8 mouse cellular contexts compared by ENCODE assay signal in the genomic region with DNA sequence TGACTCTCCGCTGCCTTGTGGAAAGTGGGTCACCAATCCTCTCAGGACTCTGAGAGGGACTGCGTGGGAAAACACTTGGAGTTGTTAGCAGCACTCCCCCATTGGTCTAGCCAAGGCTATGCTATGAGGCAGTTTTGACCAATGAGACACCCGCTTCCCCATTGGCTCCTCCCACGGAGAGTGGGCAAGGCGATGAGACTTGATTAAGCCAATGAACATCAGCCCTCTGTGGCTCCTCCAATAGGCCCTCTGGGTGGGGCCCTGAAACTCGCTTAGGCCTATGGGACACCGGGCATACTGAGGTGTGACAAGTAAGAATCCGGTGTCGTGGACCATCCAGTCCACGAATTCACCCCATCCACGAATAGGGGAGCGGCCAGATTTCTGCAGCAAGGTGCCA. TPM values are rescaled to one million over a fixed set of nuclear protein-coding genes. Genes with fewer than 3 reads are reported as not detected.
DNase-seq lines count a peak whose midpoint lies in the region; ATAC-seq and TF ChIP-seq lines count a peak whose summit lies in the region.

No protein-coding gene starts in this region.

- no peak; the same call in 1 of the 2 replicates for ATAC-seq in hindbrain, embryonic 13.5 days (ENCODE audit: low FRiP score)
- ATAC-seq in midbrain, embryonic 11.5 days (ENCODE audit: low FRiP score), result peak; percentile 62

- H3K36me3 ChIP-seq in hindbrain, embryonic 13.5 days, result no peaks in the 10 kb centered on the region
- no peaks in the 10 kb centered on the region for H3K36me3 ChIP-seq in midbrain, embryonic 11.5 days (ENCODE audit: control insufficient read depth, insufficient read depth, low read length)

- DNase-seq in left cerebral cortex, adult 18-20 months (ENCODE audit: low spot score in 2 of 2), result peak; percentile 52 to 57
- no peak for DNase-seq in left cerebral cortex, postnatal 10 days (ENCODE audit: extremely low spot score in 1 of 2, low spot score in 2 of 2)
- peak; percentile 82 for DNase-seq in embryo, embryonic 10 days (ENCODE audit: low spot score)
- DNase-seq in left cerebral cortex, adult 2 months (ENCODE audit: extremely low spot score in 1 of 2, low spot score in 2 of 2), result peak; percentile 42 to 54
- DNase-seq in midbrain, embryonic 11.5 days (ENCODE audit: low spot score, missing footprints), result no peak
- peak; percentile 83 for DNase-seq in telencephalon, adult 2 months (ENCODE audit: low read depth, low spot score)
- DNase-seq in thymus, postnatal 14 days, result no peak

- peaks cover 37% of the 10 kb centered on the region for H3K4me1 ChIP-seq in hindbrain, embryonic 13.5 days (replicated peaks)
- H3K4me1 ChIP-seq in midbrain, embryonic 11.5 days (ENCODE audit: control insufficient read depth, insufficient read depth, low read length), result peaks cover 9% of the 10 kb centered on the region

- intact Hi-C loops in left cerebral cortex, postnatal 10 days (cut with DNase I), result no loop called here
- intact Hi-C loops in left cerebral cortex, adult 2 months (cut with DNase I), result no loop called here

- H3K9ac ChIP-seq in hindbrain, embryonic 13.5 days, result no peak overlapping the region
- peak overlapping the region; percentile 21; the same call in 1 of the 2 replicates for H3K9ac ChIP-seq in midbrain, embryonic 11.5 days (ENCODE audit: low read length)

- H3K4me2 ChIP-seq in hindbrain, embryonic 13.5 days, result peak overlapping the region; percentile 35
- peak overlapping the region; percentile 43 for H3K4me2 ChIP-seq in midbrain, embryonic 11.5 days

- 20% methylated on average over 12 of the region's 12 CpGs for WGBS in hindbrain, embryonic 13.5 days
- whole genome bisulfite sequencing in midbrain, embryonic 11.5 days, result 18% methylated on average over 12 of the region's 12 CpGs

- TF ChIP-seq CTCF in left cerebral cortex, adult 2 months (IDR thresholded peaks at IDR 0.05), result no peak

- no peak overlapping the region; the same call in 1 of the 2 replicates for H3K4me3 ChIP-seq in hindbrain, embryonic 13.5 days
- peak overlapping the region; percentile 39 for H3K4me3 ChIP-seq in left cerebral cortex, adult 2 months
- peak overlapping the region; percentile 4; the same call in 1 of the 2 replicates for H3K4me3 ChIP-seq in midbrain, embryonic 11.5 days (ENCODE audit: low read depth, low read length)

- H3K9me3 ChIP-seq in hindbrain, embryonic 13.5 days, result no peaks in the 10 kb centered on the region
- no peaks in the 10 kb centered on the region for H3K9me3 ChIP-seq in midbrain, embryonic 11.5 days (ENCODE audit: control insufficient read depth, low read length)

- peaks cover 43% of the 10 kb centered on the region for H3K27me3 ChIP-seq in hindbrain, embryonic 13.5 days
- H3K27me3 ChIP-seq in midbrain, embryonic 11.5 days (ENCODE audit: control insufficient read depth, insufficient read depth, low read length), result peaks cover 2% of the 10 kb centered on the region

- H3K27ac ChIP-seq in hindbrain, embryonic 13.5 days, result no peak overlapping the region
- no peak overlapping the region for H3K27ac ChIP-seq in left cerebral cortex, adult 2 months
- no peak overlapping the region for H3K27ac ChIP-seq in midbrain, embryonic 11.5 days (ENCODE audit: low read depth, low read length)

RNA-seq across cellular contexts. Expression of a gene that starts 36.3 kb away (rescaled TPM):
- 1 to 10 TPM; 6.8 to 8.6 TPM for total RNA-seq in left cerebral cortex, adult 18-20 months (2021)
- total RNA-seq in left cerebral cortex, postnatal 10 days (2021), result 1 to 10 TPM in 1 of 2 experiments, under 1 TPM in 1; 0.99 to 1.1 TPM
- 0.47 and 0.61 TPM in 2 replicates for polyA plus RNA-seq in hindbrain, embryonic 13.5 days (2015; fragmentation: Nextera tagmentation; extraction: Ambion mirVana)
- 1 to 10 TPM; 9.4 to 9.6 TPM for total RNA-seq in left cerebral cortex, adult 2 months (2021)
- 0.10 and 0.17 TPM in 2 replicates for polyA plus RNA-seq in midbrain, embryonic 11.5 days (2014; fragmentation: Nextera tagmentation; extraction: Ambion mirVana)

Comparison
In these comparisons a context has a peak if more than half of its experiments do, and no peak if none do; other contexts are left out.
1. DNase-seq: peak in left cerebral cortex, adult 18-20 months (2 of 2), embryo, embryonic 10 days (single experiment), left cerebral cortex, adult 2 months (2 of 2) and telencephalon, adult 2 months (single experiment); none in left cerebral cortex, postnatal 10 days (0 of 2), midbrain, embryonic 11.5 days (single experiment) and thymus, postnatal 14 days (single experiment).